Mouse (Mus musculus) heart, embryonic 15.5 days (tissue): ENCODE results near the gene Gnl3. TPM values are rescaled to one million over a fixed set of nuclear protein-coding genes. Genes with fewer than 3 reads are reported as not detected.
A peak's percentile ranks its signal among the peaks of the same experiment; 100 is the strongest.

Experiments
- ATAC-seq: fragments of 200-750 bp; cut with Nextera tagmentation; replicated peaks from 2 replicates; pipeline ENCODE4 v1.8.0; 2017; ENCODE audit warnings: low read depth, moderate TSS enrichment; ENCODE audit not compliant: insufficient number of reproducible peaks, insufficient read depth, low FRiP score
- H3K27ac ChIP-seq: fragments of 300-500 bp; sonication (generic); 2 replicates; pipeline ENCODE4 v1.5.1; 2015; ENCODE audit warnings: mild to moderate bottlenecking, inconsistent platforms
- H3K27me3 ChIP-seq: fragments of 300-500 bp; sonication (generic); 2 replicates; pipeline ENCODE4 v1.6.1; 2015; ENCODE audit warnings: inconsistent platforms
- H3K36me3 ChIP-seq: fragments of 300-500 bp; sonication (generic); 2 replicates; pipeline ENCODE4 v1.6.1; 2015; ENCODE audit warnings: mild to moderate bottlenecking, inconsistent platforms
- H3K4me1 ChIP-seq: fragments of 300-500 bp; sonication (generic); replicated peaks from 2 replicates; pipeline ENCODE4 v1.6.1; 2015; ENCODE audit warnings: inconsistent platforms
- H3K4me2 ChIP-seq: fragments of 300-500 bp; sonication (generic); 2 replicates; pipeline ENCODE4 v1.6.1; 2015; ENCODE audit warnings: inconsistent platforms, mild to moderate bottlenecking, moderate library complexity
- H3K4me3 ChIP-seq: fragments of 300-500 bp; sonication (generic); 2 replicates; pipeline ENCODE4 v1.5.1; 2015; ENCODE audit warnings: mild to moderate bottlenecking, inconsistent platforms
- H3K9ac ChIP-seq: fragments of 300-500 bp; sonication (generic); 2 replicates; pipeline ENCODE4 v1.6.1; 2015; ENCODE audit warnings: mild to moderate bottlenecking, inconsistent platforms
- H3K9me3 ChIP-seq: fragments of 300-500 bp; sonication (generic); replicated peaks from 2 replicates; pipeline ENCODE4 v1.6.1; 2016; ENCODE audit warnings: inconsistent platforms
- WGBS: fragments of 180-500 bp; shearing (Covaris S2); methylation state at CpG from one replicate; pipeline ENCODE4 v1.1.7; 2015; ENCODE audit warnings: mixed read lengths; 5-methylcytosine and 5-hydroxymethylcytosine counted together
- polyA plus RNA-seq: library from polyadenylated mRNA; unstranded; fragments of >200 nt; fragmentation: Nextera tagmentation; extraction: Ambion mirVana; gene quantifications from 2 replicates; pipeline ENCODE4 v1.2.1, GENCODE M21; 2015

The Gnl3 gene
- polyA plus RNA-seq, result 54.2 and 55.1 TPM in 2 replicates

DNA sequence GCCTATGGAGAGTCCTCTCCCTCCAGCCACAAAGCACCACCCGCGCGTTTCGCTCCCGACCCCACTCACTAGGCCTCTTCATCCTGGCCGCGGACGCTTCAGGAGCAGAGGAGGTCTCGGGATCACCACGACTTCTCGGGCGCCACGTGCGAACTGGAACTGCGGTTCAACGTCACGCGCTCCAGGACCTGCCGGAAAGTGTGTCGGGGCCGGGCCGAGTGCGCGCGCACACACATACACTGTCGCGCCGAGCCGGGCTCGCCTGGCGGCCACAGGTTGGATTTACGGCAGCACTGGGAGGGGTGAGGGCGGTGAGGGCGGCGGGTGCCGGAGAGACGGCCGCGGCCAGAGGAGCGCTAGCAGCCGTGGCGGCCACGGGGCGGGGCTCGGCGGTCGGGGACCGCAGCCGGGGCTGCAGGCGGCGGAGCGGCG, at the start of gene Gnl3, which contains the start of gene Pbrm1:
Gnl3 (minus strand) TSS at position 293 of the 432 bp plus-strand sequence.
Pbrm1 (plus strand) TSS at position 279 of the 432 bp plus-strand sequence.
- H3K4me2 ChIP-seq, result peak within 1 kb of the TSS; percentile 77
- H3K4me3 ChIP-seq, result peak within 1 kb of the TSS; percentile 79
- peak within 1 kb of the TSS; percentile 98 for H3K27ac ChIP-seq
- ATAC-seq, result peak; percentile 92
- H3K27me3 ChIP-seq, result no peaks in the 10 kb centered on the region
- peaks cover 18% of the 10 kb centered on the region for H3K4me1 ChIP-seq
- H3K9me3 ChIP-seq, result no peaks in the 10 kb centered on the region
- peak within 1 kb of the TSS; percentile 97 for H3K9ac ChIP-seq
- under 1% methylated on average over 47 of the region's 53 CpGs for WGBS
- H3K36me3 ChIP-seq, result peaks cover 48% of the 10 kb centered on the region

- H3K9me3 ChIP-seq, result no peaks in the 10 kb centered on the region
- H3K9ac ChIP-seq, result no peak overlapping the region
- no peaks in the 10 kb centered on the region for H3K4me1 ChIP-seq
- no peak overlapping the region for H3K4me3 ChIP-seq
- 52% methylated on average over 1 of the region's 1 CpGs for WGBS
- no peaks in the 10 kb centered on the region for H3K27me3 ChIP-seq
- ATAC-seq, result no peak
- no peak overlapping the region for H3K4me2 ChIP-seq
- H3K27ac ChIP-seq, result no peak overlapping the region
- peaks cover 64% of the 10 kb centered on the region for H3K36me3 ChIP-seq
These were observed 43.3 kb upstream of the Gnl3 start for GRCm38 (mm10) chr14:31062277-31062676.

GRCm38 (mm10) chr14:31045817-31046216, 26.9 kb upstream of the Gnl3 start:
- ATAC-seq, result no peak
- WGBS, result 81% methylated on average over 1 of the region's 1 CpGs
- no peak overlapping the region for H3K27ac ChIP-seq

DNA sequence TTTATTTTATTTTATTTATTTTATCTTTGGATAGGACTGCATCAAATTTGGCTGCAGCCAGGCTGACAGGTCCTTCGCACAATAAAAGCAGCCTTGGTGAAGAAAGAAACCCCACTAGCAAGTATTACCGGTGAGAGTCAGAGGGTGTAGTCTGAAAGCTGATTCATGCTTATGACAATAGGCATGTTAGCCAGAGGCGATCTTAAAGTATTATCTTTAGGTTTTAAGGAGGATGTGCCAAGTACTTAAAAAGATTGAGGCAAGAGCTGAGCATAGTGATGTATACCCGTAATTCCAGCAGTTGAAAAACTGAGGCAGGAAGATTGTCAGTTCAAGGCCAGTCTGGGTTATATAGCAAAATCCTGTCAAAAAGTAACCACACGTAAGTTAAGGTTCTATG, 26.3 kb upstream of the Gnl3 start:
- peaks cover 67% of the 10 kb centered on the region for H3K36me3 ChIP-seq
- H3K27me3 ChIP-seq, result no peaks in the 10 kb centered on the region
- H3K9me3 ChIP-seq, result no peaks in the 10 kb centered on the region
- H3K4me3 ChIP-seq, result no peak overlapping the region
- H3K27ac ChIP-seq, result no peak overlapping the region
- 88% methylated on average over 5 of the region's 5 CpGs for WGBS
- ATAC-seq, result no peak
- H3K4me2 ChIP-seq, result no peak overlapping the region
- H3K4me1 ChIP-seq, result no peaks in the 10 kb centered on the region
- H3K9ac ChIP-seq, result no peak overlapping the region

More at GRCm38 (mm10) chr14:31045817-31046216, 26.9 kb upstream of the Gnl3 start:
- Histone ChIP-seq H3K9me3 (no peaks in the 10 kb centered on the region), H3K4me1 (no peaks in the 10 kb centered on the region), H3K4me2 (no peak overlapping the region), H3K4me3 (no peak overlapping the region), H3K27me3 (no peaks in the 10 kb centered on the region), H3K9ac (no peak overlapping the region), H3K36me3 (peaks cover 70% of the 10 kb centered on the region)

DNA sequence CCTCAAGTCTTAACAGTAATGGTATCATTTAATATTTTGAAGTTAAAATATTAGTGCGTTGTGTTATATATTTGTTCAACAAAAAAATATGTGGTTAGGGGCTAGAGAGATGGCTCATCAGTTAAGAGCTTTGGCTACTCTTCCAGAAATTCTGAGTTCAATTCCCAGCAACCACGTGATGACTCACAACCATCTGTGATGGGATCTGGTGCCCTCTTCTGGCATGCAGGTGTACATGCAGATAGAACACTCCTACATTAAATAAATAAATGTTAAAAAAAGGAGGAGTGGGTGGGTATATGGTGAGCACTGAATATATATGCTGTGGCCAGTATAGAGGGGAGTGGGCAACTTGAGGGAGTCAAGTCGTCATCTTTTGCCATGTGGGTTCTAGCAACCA, 6.8 kb upstream of the Gnl3 start:
- 84% methylated on average over 3 of the region's 3 CpGs for WGBS
- Histone ChIP-seq H3K27me3 (no peaks in the 10 kb centered on the region), H3K27ac (no peak overlapping the region), H3K4me1 (no peaks in the 10 kb centered on the region; the same call in 1 of the 2 replicates), H3K36me3 (peaks cover 66% of the 10 kb centered on the region), H3K4me3 (no peak overlapping the region), H3K9ac (no peak overlapping the region), H3K4me2 (no peak overlapping the region), H3K9me3 (no peaks in the 10 kb centered on the region)
- ATAC-seq, result no peak

DNA sequence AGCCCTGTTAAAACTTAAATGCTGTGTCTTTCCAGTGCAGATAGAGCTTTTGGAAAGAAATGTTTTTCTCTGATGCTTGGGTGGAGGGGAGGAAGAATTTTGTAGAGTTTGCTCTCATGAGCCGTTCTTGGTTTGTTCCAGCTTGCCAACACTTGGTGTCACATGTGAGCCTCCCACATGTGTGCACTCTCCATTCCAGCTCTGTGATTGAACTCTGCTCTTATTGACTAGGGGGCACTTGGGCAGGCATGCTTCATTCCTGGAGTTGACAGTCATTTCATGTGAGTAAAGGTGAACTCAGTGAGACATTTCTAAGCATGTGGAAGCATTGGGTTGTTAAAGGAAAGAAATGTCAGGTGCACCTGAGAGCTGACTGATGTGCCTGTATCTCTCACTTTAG, 3.6 kb upstream of the Gnl3 start:
- no peak for ATAC-seq
- peaks cover 44% of the 10 kb centered on the region for H3K36me3 ChIP-seq
- H3K4me1 ChIP-seq, result peaks cover 16% of the 10 kb centered on the region
- H3K4me3 ChIP-seq, result no peak overlapping the region
- H3K27ac ChIP-seq, result no peak overlapping the region
- H3K9ac ChIP-seq, result no peak overlapping the region
- H3K27me3 ChIP-seq, result no peaks in the 10 kb centered on the region
- WGBS, result 30% methylated on average over 1 of the region's 1 CpGs
- H3K4me2 ChIP-seq, result no peak overlapping the region
- H3K9me3 ChIP-seq, result no peaks in the 10 kb centered on the region

DNA sequence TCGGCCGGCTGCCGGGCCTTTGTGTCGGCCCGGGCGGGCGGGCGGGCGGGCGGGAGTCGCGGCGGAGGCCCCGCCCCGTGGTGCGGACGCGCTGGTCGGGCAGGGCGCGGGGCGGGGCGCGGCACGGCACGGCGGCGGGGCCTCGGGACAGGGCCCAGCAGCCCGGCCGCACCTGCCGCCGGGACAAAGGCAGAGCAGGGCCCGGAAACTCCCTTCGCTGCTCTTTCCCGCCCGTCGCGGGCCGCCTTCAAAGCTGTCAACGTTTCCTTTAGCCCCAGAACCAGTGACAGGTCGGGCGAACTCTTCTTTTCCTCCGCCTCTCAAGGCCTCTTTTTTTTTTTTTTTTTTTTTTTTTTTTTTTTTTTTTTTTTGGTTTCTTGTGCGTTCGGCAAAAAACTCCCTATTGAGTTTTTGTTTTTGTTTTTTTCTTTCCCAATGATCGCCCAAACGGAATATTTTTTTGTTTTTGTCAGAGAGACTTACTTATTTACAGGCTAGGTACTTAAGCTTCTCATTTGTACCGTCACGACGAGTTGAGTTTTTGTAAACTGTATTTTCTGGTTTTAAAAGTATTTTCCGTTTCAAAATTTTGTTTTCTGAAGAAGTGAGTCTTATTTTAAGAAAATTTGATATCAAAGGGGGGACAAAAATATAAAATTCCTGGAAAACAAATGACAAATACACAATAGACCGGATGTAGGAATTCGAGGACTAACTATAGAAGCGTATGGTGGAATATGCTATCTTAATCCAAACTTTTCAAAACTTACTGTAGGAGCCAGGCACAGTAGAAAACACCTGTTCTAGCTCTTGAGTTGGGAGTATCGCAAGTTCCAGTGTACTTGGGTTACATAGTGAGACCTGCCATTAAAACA, 616 bp upstream of the Gnl3 start:
- peaks cover 46% of the 10 kb centered on the region for H3K36me3 ChIP-seq
- H3K4me2 ChIP-seq, result peak overlapping the region; percentile 77
- H3K27me3 ChIP-seq, result no peaks in the 10 kb centered on the region
- H3K9ac ChIP-seq, result peak overlapping the region; percentile 97
- H3K9me3 ChIP-seq, result no peaks in the 10 kb centered on the region
- H3K4me1 ChIP-seq, result peaks cover 18% of the 10 kb centered on the region
- peak; percentile 97 for ATAC-seq
- peak overlapping the region; percentile 98 for H3K27ac ChIP-seq
- H3K4me3 ChIP-seq, result peak overlapping the region; percentile 79
- 3% methylated on average over 42 of the region's 56 CpGs for WGBS

GRCm38 (mm10) chr14:31017854-31018253, 1.1 kb downstream of the Gnl3 start:
- Histone ChIP-seq H3K27me3 (no peaks in the 10 kb centered on the region), H3K27ac (no peak overlapping the region), H3K4me1 (peaks cover 18% of the 10 kb centered on the region), H3K36me3 (peaks cover 53% of the 10 kb centered on the region), H3K4me3 (peak overlapping the region; percentile 79), H3K4me2 (peak overlapping the region; percentile 77), H3K9ac (peak overlapping the region; percentile 97), H3K9me3 (no peaks in the 10 kb centered on the region)
- no peak for ATAC-seq
- 0% methylated on average over 2 of the region's 2 CpGs for WGBS

- H3K4me3 ChIP-seq, result no peak overlapping the region
- H3K27me3 ChIP-seq, result no peaks in the 10 kb centered on the region
- peaks cover 18% of the 10 kb centered on the region for H3K4me1 ChIP-seq
- H3K4me2 ChIP-seq, result no peak overlapping the region
- 51% methylated on average over 1 of the region's 1 CpGs for WGBS
- H3K36me3 ChIP-seq, result peaks cover 67% of the 10 kb centered on the region
- H3K27ac ChIP-seq, result no peak overlapping the region
- H3K9me3 ChIP-seq, result no peaks in the 10 kb centered on the region
- no peak overlapping the region for H3K9ac ChIP-seq
- no peak for ATAC-seq
These were observed 2.9 kb downstream of the Gnl3 start for GRCm38 (mm10) chr14:31016063-31016462.

GRCm38 (mm10) chr14:31013928-31014327, 5.0 kb downstream of the Gnl3 start:
- Histone ChIP-seq H3K4me3 (no peak overlapping the region), H3K4me2 (no peak overlapping the region), H3K36me3 (peaks cover 87% of the 10 kb centered on the region), H3K9ac (no peak overlapping the region), H3K9me3 (no peaks in the 10 kb centered on the region), H3K4me1 (peaks cover 9% of the 10 kb centered on the region), H3K27ac (no peak overlapping the region), H3K27me3 (no peaks in the 10 kb centered on the region)
- 87% methylated on average over 2 of the region's 2 CpGs for WGBS
- ATAC-seq, result no peak

DNA sequence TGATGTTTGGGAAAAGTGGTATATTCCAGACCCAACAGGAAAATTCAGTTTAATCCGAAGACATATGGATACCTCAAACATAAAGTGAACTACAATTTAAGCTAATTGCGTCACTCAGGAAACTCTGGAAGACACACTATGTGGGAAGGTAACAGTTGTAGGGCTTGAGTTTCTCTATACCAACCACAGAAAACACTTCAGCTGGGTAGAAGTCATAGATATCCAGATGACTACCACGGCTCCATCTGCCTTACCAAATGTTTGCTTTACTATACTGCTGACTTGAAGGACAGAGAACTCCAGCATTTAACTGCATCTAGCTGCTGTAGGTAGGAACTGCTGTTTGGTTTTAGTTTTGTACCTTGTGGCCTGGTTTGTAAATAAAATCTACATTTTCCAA, 7.4 kb downstream of the Gnl3 start:
- H3K4me3 ChIP-seq, result no peak overlapping the region
- H3K27me3 ChIP-seq, result no peaks in the 10 kb centered on the region
- H3K9me3 ChIP-seq, result no peaks in the 10 kb centered on the region
- H3K27ac ChIP-seq, result no peak overlapping the region
- H3K4me2 ChIP-seq, result no peak overlapping the region
- peaks cover 93% of the 10 kb centered on the region for H3K36me3 ChIP-seq
- ATAC-seq, result no peak
- whole genome bisulfite sequencing, result 93% methylated on average over 3 of the region's 3 CpGs
- no peak overlapping the region for H3K9ac ChIP-seq
- H3K4me1 ChIP-seq, result no peaks in the 10 kb centered on the region

DNA sequence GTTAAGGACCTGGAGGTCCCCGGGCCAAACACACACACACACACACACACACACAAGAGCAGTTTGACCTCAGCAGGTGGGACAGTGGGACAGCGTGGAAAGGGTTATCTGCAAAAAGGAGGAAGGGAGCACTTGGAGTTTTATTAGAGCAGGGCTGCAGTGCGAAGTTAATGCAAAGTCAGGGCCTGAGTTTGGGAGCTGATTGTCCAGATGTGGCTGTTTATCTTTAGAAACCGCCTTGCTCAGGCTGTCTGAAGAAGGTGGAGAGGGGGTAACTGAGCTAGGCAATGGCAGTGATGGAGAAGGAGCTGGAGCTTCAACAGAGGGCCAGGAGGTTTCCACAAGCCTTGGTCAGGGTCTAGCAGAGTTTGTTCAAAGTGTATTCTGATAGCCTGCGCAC, 12.2 kb downstream of the Gnl3 start:
- no peak overlapping the region for H3K9ac ChIP-seq
- H3K27ac ChIP-seq, result no peak overlapping the region
- no peaks in the 10 kb centered on the region for H3K27me3 ChIP-seq
- H3K4me3 ChIP-seq, result no peak overlapping the region
- H3K9me3 ChIP-seq, result no peaks in the 10 kb centered on the region
- no peak overlapping the region for H3K4me2 ChIP-seq
- peaks cover 8% of the 10 kb centered on the region for H3K4me1 ChIP-seq
- peaks cover 49% of the 10 kb centered on the region for H3K36me3 ChIP-seq
- ATAC-seq, result no peak
- WGBS, result 71% methylated on average over 5 of the region's 5 CpGs
